Mouse (Mus musculus): ENCODE measurements around the gene Tada1. TPM values are rescaled to one million over a fixed set of nuclear protein-coding genes. Genes with fewer than 3 reads are reported as not detected.

Tada1 gene
- polyA plus RNA-seq, 1 experiment from 2014 or later, result 29.7 TPM

GRCm38 (mm10) chr1:166429053-166429452 lies 50.2 kb downstream of the Tada1 start:
- H3K9ac ChIP-seq, result no peak overlapping the region
- H3K4me3 ChIP-seq, result no peak overlapping the region
- no peaks in the 10 kb centered on the region for H3K9me3 ChIP-seq (replicated peaks)
- no peak overlapping the region for H3K27ac ChIP-seq
- no peaks in the 10 kb centered on the region for H3K36me3 ChIP-seq
- no peaks in the 10 kb centered on the region for H3K27me3 ChIP-seq (replicated peaks)
- peaks cover 5% of the 10 kb centered on the region; the same call in 1 of the 2 replicates for H3K4me1 ChIP-seq
- peak overlapping the region; percentile 50 for H3K4me2 ChIP-seq
- 0 out of 2 replicates have a peak, but pooled peaks have one; percentile 57 for ATAC-seq
- 29% methylated on average over 3 of the region's 3 CpGs for WGBS (ENCODE audit: insufficient replicate concordance)

DNA sequence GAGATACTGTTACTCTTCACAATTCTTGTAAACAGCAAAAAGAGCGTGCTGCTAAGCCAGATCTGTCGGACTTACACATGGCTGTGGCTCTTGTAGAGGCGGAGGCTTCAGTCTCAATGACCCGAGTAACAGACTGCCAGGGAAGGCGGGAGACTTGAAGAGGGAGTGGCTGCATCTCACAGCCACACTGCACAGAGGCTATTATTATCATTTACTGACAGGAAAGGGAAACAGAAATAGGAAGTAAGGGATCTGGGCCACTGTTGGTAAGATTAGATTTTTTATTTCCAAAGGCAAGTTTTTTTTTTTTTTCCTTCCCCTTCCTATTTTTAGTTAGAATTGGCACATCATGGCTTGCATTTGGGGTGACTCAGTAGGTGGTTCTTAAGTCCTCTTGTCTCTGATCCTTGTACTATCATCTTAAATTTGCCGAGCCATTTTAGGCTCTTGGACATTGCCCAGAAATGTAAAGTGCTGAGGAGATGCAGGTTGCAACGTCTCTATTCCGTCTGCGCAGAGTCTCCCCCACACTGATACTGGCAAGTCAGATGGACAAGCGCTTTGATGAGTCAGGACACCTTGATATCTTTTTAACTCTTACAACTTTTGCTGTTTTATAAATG lies 51.0 kb downstream of the Tada1 start:
- H3K27me3 ChIP-seq (replicated peaks), result no peaks in the 10 kb centered on the region
- H3K4me1 ChIP-seq, result peaks cover 5% of the 10 kb centered on the region; the same call in 1 of the 2 replicates
- H3K27ac ChIP-seq, result 0 out of 2 replicates have a peak overlapping the region, but pooled peaks have one; percentile 14
- H3K4me3 ChIP-seq, result peak overlapping the region; percentile 21; the same call in 1 of the 2 replicates
- peak overlapping the region; percentile 50 for H3K4me2 ChIP-seq
- H3K9me3 ChIP-seq (replicated peaks), result no peaks in the 10 kb centered on the region
- peak; percentile 84 for ATAC-seq
- no peak overlapping the region for H3K9ac ChIP-seq
- WGBS (ENCODE audit: insufficient replicate concordance), result 20% methylated on average over 10 of the region's 10 CpGs
- no peaks in the 10 kb centered on the region for H3K36me3 ChIP-seq

DNA sequence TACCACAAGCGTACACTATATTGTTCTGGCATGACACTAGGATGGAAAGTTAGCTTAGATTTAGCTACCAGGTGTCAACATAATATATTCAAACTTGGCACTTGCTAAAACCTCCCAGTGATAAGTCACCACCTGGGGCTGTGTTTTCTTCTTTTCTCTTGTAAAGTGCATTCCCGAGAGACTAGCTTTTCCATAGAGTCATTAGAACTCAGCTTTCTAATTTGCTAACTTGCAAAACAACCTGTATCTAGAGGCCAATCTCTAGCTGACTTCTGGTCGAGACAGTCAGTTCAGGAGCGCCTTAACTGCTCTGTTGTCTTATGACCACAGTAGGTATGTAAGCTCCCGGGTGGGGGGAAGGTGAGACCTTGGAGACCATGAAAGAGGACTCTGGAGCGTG lies 60.5 kb downstream of the Tada1 start:
- no peak overlapping the region for H3K27ac ChIP-seq
- no peaks in the 10 kb centered on the region for H3K27me3 ChIP-seq (replicated peaks)
- H3K9ac ChIP-seq, result no peak overlapping the region
- H3K4me2 ChIP-seq, result no peak overlapping the region
- H3K4me3 ChIP-seq, result no peak overlapping the region
- no peaks in the 10 kb centered on the region for H3K9me3 ChIP-seq (replicated peaks)
- WGBS (ENCODE audit: insufficient replicate concordance), result 57% methylated on average over 6 of the region's 6 CpGs
- H3K4me1 ChIP-seq, result no peaks in the 10 kb centered on the region
- ATAC-seq, result no peak
- no peaks in the 10 kb centered on the region for H3K36me3 ChIP-seq

- H3K27ac ChIP-seq, result no peak overlapping the region
- H3K27me3 ChIP-seq (replicated peaks), result no peaks in the 10 kb centered on the region
- no peaks in the 10 kb centered on the region for H3K4me1 ChIP-seq
- H3K9ac ChIP-seq, result no peak overlapping the region
- H3K36me3 ChIP-seq, result no peaks in the 10 kb centered on the region
- no peak for ATAC-seq
- 69% methylated on average over 3 of the region's 3 CpGs for WGBS (ENCODE audit: insufficient replicate concordance)
- no peaks in the 10 kb centered on the region for H3K9me3 ChIP-seq (replicated peaks)
- no peak overlapping the region for H3K4me2 ChIP-seq
- no peak overlapping the region for H3K4me3 ChIP-seq
These were observed 63.1 kb downstream of the Tada1 start for GRCm38 (mm10) chr1:166441992-166442391.

Other genes with a start within 250 kb of the Tada1 start
- gene Gpa33, start 248.9 kb upstream of the Tada1 start, polyA plus RNA-seq (2016; fragmentation: Nextera tagmentation; extraction: Ambion mirVana), result 0.08 TPM in 1 of 2 replicates, not detected in the other
- not detected in 2 replicates for gene Mael, start 140.3 kb upstream of the Tada1 start, polyA plus RNA-seq (2016; fragmentation: Nextera tagmentation; extraction: Ambion mirVana)
- gene Ildr2, start 125.0 kb upstream of the Tada1 start, polyA plus RNA-seq (2016; fragmentation: Nextera tagmentation; extraction: Ambion mirVana), result 0.12 and 0.41 TPM in 2 replicates
- 2.8 and 3.2 TPM in 2 replicates for gene Pogk, start 30.8 kb downstream of the Tada1 start, polyA plus RNA-seq (2016; fragmentation: Nextera tagmentation; extraction: Ambion mirVana)
- not detected in 2 replicates for gene Gm4846, start 118.5 kb downstream of the Tada1 start, polyA plus RNA-seq (2016; fragmentation: Nextera tagmentation; extraction: Ambion mirVana)

Data from liver, embryonic 12.5 days (tissue).